Mouse (Mus musculus) embryonic fibroblast, embryonic 13.5 days (primary cell): ENCODE measurements around the gene Gm614.

Experiments used
- CTCF ChIP-seq: IDR thresholded peaks from 2 replicates; pipeline ENCODE4 v1.5.1; 2011; ENCODE audit warnings: mild to moderate bottlenecking, control low read depth, low read length, moderate library complexity, borderline replicate concordance; ENCODE audit not compliant: insufficient read depth
- POLR2A ChIP-seq: IDR thresholded peaks from 2 replicates; pipeline ENCODE4 v1.6.1; 2011; ENCODE audit warnings: low read depth, mild to moderate bottlenecking, control low read depth, low read length, moderate library complexity

- TF ChIP-seq CTCF (no peak), POLR2A (no peak)
Observed at GRCm38 (mm10) chrX:101222796-101223162, 41.0 kb downstream of the Gm614 start.
